Mouse (Mus musculus): ENCODE results near the gene Axin2.

Axin2 gene

GRCm38 (mm10) chr11:108929700-108930099 is 9.6 kb downstream of the Axin2 start:
- no peak for DNase-seq

GRCm38 (mm10) chr11:108930612-108931011 is 10.5 kb downstream of the Axin2 start:
- peak in 1 of 2 experiments; percentile 40 for DNase-seq

GRCm38 (mm10) chr11:108933835-108934234 is 13.7 kb downstream of the Axin2 start:
- DNase-seq, result no peak

GRCm38 (mm10) chr11:108935128-108935868 is 15.1 kb downstream of the Axin2 start:
- no peak for DNase-seq

GRCm38 (mm10) chr11:108936016-108936792 is 16.1 kb downstream of the Axin2 start:
- DNase-seq, result no peak

GRCm38 (mm10) chr11:108940655-108941412 is 20.7 kb downstream of the Axin2 start:
- DNase-seq, result no peak

DNA sequence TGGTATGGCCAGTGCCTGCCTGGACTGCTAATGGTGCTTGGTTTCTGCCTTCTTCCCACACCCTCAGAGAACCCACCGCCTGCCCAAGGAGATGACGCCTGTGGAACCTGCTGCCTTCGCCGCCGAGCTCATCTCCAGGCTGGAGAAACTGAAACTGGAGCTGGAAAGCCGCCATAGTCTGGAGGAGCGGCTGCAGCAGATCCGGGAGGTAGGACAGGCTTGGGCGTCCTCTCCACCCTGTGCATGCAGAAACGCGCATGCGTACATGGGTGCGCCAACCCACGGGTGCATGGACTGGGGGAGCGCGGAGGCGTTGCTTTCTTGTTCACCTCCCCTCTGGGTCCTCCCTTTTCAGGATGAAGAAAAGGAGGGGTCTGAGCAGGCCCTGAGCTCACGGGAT is 21.7 kb downstream of the Axin2 start:
- DNase-seq, result no peak

DNA sequence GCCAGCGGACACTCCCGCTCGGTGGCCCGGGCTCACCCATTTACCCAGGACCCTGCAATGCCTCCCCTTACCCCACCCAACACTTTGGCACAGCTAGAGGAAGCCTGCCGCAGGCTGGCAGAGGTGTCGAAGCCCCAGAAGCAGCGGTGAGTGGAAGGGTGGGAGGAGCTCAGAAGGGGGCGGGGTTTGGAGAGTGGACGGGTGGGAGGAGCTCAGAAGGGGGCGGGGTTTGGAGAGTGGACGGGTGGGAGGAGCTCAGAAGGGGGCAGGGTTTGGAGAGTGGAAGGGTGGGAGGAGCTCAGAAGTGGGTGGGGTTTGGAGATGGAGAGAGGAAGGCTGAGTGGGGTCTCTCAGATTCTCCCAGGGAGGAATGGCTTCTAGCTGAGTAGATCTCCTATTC is 23.6 kb downstream of the Axin2 start:
- DNase-seq, result peak in 1 of 2 experiments; percentile 25

DNA sequence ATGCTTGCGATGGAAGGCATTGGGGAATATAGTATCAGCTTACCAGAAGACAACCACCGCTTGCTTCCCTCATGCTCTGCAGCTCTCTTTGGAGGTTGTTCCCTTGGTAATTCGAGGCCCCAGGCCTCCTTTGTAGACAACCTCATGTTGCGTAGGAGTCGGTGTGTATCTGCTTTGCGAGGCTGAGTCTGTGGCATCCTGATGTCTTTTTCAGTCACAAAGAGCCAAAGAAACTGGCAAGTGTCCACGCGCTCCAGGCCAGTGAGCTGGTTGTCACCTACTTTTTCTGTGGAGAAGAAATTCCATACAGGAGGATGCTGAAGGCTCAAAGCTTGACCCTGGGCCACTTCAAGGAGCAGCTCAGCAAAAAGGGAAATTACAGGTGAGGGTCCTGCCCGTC is 25.5 kb downstream of the Axin2 start:
- DNase-seq, result no peak

DNA sequence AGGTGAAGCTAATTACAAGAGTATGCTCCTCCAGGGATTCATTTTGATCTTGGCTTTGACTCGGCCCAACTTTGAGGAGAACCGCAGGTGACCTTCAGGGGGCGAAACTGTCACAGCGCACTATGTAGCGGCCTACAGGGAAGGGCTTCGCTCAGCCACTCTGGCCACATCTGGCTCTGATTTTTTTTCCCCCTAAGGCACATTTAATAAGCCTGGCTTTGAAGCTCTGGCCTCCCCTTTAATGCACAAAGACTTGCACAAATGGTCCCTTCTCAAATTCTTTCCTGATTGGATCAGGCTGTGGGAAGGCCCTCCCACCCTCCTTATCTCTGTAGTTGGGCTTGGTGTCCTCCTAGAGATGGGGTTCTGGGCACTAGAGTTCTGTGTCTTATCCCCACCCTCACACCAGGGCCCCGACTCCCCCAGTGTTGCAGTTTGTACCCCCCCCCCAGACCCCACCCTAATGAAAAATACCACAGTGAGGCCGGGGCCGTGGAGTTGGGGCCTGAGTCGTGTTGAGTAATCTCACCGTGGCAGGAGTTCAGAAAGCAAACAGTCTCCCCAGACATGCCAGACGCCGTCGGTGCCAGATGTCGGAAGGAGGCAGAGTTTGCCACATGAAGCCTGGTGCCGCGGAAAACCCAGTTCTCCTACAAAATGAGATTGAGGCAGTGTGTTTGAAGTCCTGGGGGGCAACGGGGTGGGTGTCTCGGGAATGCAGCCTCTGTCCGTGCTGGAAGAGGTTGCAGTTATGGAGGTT is 27.5 kb downstream of the Axin2 start:
- no peak for DNase-seq

GRCm38 (mm10) chr11:108948501-108948900 is 28.4 kb downstream of the Axin2 start:
- no peak for DNase-seq

GRCm38 (mm10) chr11:108948931-108949330 is 28.8 kb downstream of the Axin2 start:
- no peak for DNase-seq

- no peak for DNase-seq
Observed at GRCm38 (mm10) chr11:108952343-108952742, 32.2 kb downstream of the Axin2 start.

DNA sequence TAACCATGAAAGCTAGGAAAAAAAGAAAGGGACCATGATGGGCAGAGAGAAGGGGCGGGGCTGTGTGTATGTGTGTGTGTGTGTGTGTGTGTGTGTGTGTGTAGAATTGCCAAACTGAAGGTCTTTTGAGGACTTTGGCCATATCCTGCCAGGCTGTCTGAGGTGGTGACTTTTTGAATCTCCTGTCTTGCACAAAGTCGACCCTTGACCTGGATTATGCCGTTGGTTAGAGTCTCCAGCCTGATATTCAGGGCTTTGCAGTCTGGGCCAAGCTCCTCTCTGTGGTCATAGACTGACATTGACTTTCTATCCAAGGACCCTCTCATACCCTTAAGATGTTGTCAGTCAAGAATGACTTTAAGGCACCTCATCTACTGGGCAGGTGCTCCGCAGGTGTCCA is 35.8 kb downstream of the Axin2 start:
- no peak for DNase-seq

DNA sequence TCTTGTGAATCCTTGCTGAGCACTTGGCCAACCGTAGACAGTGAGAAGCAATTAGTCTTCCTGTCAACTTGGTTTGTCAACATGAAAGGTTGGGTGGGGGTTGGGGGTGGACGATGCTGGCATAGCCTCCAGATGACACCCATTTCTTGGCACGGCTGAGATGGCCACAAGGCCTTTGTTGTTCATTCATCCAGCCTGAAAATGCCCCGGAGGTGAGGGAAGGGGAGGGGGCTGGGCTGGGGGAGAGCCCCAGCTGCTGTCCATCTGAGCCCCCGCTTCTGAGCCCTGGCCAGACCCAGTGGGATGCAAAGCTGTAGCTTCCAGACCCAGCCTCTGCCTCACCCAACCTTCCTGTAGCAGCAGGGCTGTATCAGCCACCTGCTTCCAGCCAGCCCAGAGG is 38.2 kb downstream of the Axin2 start:
- no peak for DNase-seq

DNA sequence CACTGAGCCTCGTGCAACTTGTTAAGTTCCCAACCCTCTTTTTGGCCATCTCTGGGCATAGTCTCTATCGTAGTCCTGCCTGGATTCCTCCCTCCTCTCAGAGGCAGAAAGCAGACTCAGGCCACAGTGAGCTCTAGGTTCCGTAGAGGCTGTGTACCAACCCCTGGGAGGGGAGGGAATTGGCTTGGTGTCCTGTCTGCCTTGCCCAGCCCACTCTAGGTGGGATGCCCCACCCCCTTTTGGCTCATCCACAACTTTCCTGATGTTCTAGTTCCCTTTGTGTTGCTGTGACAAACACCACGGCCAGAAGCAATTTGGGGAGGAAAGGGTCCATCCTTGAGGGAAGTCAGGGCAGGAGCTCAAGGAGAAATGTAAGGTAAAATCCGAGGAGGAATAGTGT is 39.0 kb downstream of the Axin2 start:
- DNase-seq, result no peak

DNA sequence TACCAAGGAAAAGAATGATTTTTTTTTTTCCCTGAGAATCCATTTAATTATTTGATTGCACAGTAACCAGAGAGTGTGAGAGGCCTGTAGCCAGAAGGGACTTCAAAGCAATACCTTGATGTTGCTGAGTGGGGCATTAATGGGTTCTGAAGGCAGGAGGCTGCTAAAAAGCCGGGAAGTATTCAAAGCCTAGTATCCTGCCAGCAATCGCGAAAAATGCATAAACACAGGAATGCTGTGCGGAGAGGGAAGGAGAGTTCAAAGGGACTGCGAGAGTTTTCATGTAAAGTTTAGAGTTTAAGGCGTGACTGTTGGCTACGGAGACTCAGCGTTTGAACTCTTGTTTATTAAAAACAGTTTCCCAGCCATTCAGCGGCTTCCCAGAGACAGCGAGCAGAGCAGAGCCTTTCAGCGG is 41.5 kb downstream of the Axin2 start:
- DNase-seq, result peak in 1 of 2 experiments; percentile 22

GRCm38 (mm10) chr11:108963476-108964232 is 43.5 kb downstream of the Axin2 start:
- DNase-seq, result no peak

GRCm38 (mm10) chr11:108965740-108966139 is 45.6 kb downstream of the Axin2 start:
- DNase-seq, result no peak

GRCm38 (mm10) chr11:108973459-108973858 is 53.3 kb downstream of the Axin2 start:
- DNase-seq, result no peak

DNA sequence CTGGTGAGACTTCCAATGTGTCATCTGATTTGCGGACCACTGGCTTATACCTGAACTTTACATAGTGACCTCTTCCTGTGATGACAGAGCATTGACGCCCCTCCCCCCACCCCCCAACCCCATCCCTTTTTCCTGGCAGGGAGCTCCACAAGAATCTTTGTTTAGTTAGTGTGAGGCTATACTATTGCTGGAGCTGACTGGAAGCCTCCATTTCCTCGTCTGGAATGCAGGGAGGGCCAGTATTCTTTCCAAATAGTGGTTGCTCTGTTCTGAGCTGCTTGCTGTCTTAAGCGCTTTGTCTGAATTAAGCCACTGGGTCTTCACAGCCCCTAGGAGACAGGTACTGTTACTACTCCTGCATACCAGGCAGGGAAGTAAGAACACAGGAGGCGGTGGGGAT is 53.7 kb downstream of the Axin2 start:
- DNase-seq, result no peak

- DNase-seq, result no peak
Observed at GRCm38 (mm10) chr11:108975583-108975982, 55.4 kb downstream of the Axin2 start.

Measured in kidney, postnatal 4 days (tissue).